Mouse (Mus musculus): ENCODE measurements around the gene Arhgap11a. TPM values are rescaled to one million over a fixed set of nuclear protein-coding genes. Genes with fewer than 3 reads are reported as not detected.
A peak's percentile ranks its signal among the peaks of the same experiment; 100 is the strongest.

Gene Arhgap11a
- polyA plus RNA-seq, 1 experiment, result 1.8 TPM

DNA sequence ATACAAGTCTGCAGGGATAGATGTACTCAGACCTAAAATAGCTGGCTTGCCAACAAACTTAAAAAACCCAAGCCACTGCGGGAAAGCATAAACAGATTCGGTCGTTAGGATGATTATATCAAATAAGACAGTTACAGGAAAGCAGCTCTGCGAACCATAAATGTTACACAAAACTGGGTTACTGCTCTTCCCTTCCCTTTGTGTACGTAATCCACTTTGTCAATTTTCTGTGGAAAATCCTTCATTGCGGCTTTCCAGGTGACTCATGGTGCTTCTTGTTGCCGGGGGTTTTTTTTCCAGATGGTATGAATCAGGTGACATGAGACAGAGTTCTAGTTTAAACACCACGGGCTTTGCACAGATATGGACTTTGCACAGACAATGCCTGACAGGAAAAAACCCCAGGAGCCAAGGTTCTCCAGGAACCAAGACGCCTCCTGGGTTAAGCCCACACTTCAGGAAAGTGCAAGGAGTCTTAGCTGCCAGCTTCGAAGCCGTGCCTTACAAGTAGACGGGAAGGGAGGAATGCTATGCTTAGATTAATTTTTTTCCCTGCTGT is 27.2 kb downstream of the Arhgap11a start:
- TF ChIP-seq POLR2A (IDR thresholded peaks at IDR 0.05; ENCODE audit: extremely low read depth, insufficient read depth, low read length) (no peak), CTCF (IDR thresholded peaks at IDR 0.05; ENCODE audit: extremely low read depth, insufficient read depth, low read length) (no peak)
- Histone ChIP-seq H3K27ac (ENCODE audit: insufficient read depth, low read length) (no peak overlapping the region), H3K4me3 (ENCODE audit: insufficient read depth, low read length) (no peak overlapping the region), H3K4me1 (ENCODE audit: control insufficient read depth, insufficient read depth, low read length) (peaks cover 19% of the 10 kb centered on the region)

DNA sequence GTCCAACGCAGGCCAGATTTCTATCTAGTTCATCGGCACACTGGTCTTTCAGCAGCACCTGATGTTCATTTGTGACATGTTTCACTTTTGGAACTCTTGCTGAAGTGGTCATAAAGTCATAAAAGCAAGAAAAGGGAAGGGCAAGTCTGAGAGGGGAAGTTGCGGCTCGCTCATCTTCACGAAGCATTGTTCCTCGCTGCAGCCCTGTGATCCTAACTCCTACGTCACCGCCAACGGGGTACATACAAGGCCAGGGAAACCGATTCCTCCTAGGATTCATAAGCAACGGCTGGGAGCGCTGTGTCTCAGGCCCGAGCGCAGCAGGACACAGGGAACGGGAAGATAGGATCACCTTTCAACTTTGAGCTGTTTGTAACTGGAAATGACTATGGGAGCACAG is 28.3 kb downstream of the Arhgap11a start:
- Histone ChIP-seq H3K27ac (ENCODE audit: insufficient read depth, low read length) (no peak overlapping the region), H3K4me3 (ENCODE audit: insufficient read depth, low read length) (no peak overlapping the region), H3K4me1 (ENCODE audit: control insufficient read depth, insufficient read depth, low read length) (peaks cover 14% of the 10 kb centered on the region)
- no peak for TF ChIP-seq POLR2A (IDR thresholded peaks at IDR 0.05; ENCODE audit: extremely low read depth, insufficient read depth, low read length)

DNA sequence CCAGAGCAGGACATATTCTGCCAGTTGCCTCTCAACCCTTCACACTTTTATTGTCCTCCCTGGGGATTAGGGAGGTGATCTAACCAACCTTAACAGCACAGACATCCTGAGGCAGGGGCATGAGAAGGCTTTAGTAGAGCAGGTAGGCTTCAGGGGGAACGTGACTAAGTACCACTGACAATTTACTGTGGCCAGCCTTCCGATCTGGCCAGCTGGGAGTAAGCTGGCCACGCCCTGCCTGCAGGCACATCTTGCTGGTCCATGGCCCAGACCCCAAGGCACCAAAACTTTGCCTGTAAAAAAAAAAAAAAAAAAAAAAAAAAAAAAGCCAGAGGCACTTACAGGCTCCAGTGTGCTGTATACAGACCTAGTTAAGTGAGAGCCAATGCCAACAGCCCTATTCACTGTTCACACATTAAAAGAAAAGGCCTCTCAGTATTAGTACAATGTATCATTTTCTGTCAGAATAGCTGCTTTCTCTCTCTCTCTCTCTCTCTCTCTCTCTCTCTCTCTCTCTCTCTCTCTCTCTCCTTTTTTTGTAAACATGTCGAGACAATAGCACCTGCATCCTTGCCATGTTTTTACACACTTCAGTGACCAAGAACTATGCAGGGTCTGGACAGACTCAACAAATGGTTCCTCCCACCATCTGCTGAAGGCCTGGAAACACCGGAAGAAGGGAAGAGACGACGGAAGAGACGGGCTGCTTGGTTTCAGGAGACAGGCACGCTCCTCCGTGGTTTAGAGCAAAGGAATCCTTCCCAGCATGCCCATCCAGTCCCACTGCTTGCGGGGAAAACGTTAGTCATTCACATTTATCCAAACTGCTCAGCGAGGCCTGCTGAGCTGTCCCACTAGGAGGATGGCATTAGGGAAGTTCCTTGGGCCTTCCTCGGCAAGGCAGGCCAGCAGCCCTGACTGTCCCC is 30.5 kb downstream of the Arhgap11a start:
- Histone ChIP-seq H3K4me3 (ENCODE audit: insufficient read depth, low read length) (no peak overlapping the region), H3K27ac (ENCODE audit: insufficient read depth, low read length) (no peak overlapping the region), H3K4me1 (ENCODE audit: control insufficient read depth, insufficient read depth, low read length) (peaks cover 12% of the 10 kb centered on the region)
- TF ChIP-seq POLR2A (IDR thresholded peaks at IDR 0.05; ENCODE audit: extremely low read depth, insufficient read depth, low read length) (no peak), CTCF (IDR thresholded peaks at IDR 0.05; ENCODE audit: extremely low read depth, insufficient read depth, low read length) (no peak)

DNA sequence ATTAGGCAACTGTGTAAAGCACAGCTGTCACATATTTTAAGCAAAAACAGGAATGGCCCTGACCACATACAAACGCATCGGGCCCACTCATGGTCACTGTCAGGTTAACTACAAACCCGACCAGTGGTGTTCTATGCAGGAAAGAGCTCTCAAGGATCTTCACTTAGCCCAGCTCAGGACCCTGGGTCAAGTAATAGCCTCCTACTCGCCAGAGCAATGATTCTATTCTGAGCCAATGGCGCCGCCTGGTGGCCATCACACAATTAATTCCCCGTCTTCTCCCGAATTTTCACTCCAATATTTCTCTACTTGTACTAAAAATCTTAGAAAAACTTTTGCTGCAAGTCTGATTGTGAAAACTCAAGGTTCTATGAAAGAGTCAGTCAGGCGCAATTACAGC is 40.8 kb downstream of the Arhgap11a start:
- TF ChIP-seq POLR2A (IDR thresholded peaks at IDR 0.05; ENCODE audit: extremely low read depth, insufficient read depth, low read length) (no peak), CTCF (IDR thresholded peaks at IDR 0.05; ENCODE audit: extremely low read depth, insufficient read depth, low read length) (peak; percentile 57)
- H3K4me3 ChIP-seq (ENCODE audit: insufficient read depth, low read length), result no peak overlapping the region
- H3K27ac ChIP-seq (ENCODE audit: insufficient read depth, low read length), result no peak overlapping the region
- H3K4me1 ChIP-seq (ENCODE audit: control insufficient read depth, insufficient read depth, low read length), result peaks cover 2% of the 10 kb centered on the region; the same call in 1 of the 2 replicates

DNA sequence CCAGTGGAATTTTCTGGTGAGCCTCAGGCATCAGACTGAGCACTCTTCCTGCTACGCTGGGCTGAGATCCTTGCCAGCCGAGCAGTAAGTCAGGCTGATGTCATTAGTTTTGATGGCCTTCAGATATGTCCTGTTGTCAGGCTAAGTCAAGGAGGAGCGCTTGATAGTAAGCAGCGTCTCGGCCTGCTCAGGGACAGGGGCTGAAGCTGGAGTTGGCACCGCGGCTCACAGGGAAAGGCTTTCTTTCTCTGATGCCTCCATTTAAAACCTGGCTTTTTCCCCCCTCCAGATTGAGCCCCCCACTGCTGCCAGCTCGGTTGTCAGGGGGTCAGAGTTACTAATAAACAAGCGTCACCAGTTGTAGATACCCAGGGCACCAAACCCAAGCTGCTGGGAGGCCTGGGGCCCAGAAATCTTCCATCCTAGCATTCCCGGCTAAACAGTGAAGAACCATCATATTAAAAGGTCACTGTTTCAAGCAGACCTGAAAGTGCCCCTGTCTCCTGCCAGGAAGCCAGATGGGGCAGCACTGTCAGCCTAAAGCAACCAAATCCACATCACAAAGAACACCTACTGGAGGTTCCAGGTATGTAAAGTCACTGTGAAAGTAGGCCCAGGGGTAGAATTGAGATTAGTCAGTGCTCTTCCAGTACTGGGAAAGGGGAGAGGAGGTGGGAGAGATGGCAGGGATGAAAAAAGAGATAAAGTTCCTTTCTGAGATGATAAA is 41.4 kb downstream of the Arhgap11a start:
- peaks cover 2% of the 10 kb centered on the region; the same call in 1 of the 2 replicates for H3K4me1 ChIP-seq (ENCODE audit: control insufficient read depth, insufficient read depth, low read length)
- H3K4me3 ChIP-seq (ENCODE audit: insufficient read depth, low read length), result no peak overlapping the region
- no peak overlapping the region for H3K27ac ChIP-seq (ENCODE audit: insufficient read depth, low read length)
- TF ChIP-seq CTCF (IDR thresholded peaks at IDR 0.05; ENCODE audit: extremely low read depth, insufficient read depth, low read length) (no peak), POLR2A (IDR thresholded peaks at IDR 0.05; ENCODE audit: extremely low read depth, insufficient read depth, low read length) (no peak)

DNA sequence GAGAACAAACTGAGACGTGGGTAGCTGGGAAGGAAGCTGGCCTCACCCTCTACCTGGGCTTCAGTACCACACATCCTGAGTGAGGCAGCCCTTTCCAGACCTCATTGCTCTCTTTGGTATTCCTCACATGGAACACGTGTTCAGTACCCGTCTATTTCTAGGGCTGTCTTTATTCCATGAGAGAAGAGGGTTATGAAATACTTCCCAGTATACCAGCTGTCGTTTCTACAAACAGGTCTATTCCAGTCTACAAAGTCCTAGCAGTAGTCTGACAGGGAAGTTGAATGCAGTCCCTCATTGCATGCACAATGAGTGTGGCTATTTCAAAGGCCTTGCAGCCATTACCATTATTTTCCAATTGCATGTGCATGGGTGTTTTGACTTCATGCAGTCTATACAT is 42.7 kb downstream of the Arhgap11a start:
- H3K4me3 ChIP-seq (ENCODE audit: insufficient read depth, low read length), result no peak overlapping the region
- TF ChIP-seq CTCF (IDR thresholded peaks at IDR 0.05; ENCODE audit: extremely low read depth, insufficient read depth, low read length), result no peak
- no peak for TF ChIP-seq POLR2A (IDR thresholded peaks at IDR 0.05; ENCODE audit: extremely low read depth, insufficient read depth, low read length)
- H3K4me1 ChIP-seq (ENCODE audit: control insufficient read depth, insufficient read depth, low read length), result peaks cover 2% of the 10 kb centered on the region; the same call in 1 of the 2 replicates
- no peak overlapping the region for H3K27ac ChIP-seq (ENCODE audit: insufficient read depth, low read length)

DNA sequence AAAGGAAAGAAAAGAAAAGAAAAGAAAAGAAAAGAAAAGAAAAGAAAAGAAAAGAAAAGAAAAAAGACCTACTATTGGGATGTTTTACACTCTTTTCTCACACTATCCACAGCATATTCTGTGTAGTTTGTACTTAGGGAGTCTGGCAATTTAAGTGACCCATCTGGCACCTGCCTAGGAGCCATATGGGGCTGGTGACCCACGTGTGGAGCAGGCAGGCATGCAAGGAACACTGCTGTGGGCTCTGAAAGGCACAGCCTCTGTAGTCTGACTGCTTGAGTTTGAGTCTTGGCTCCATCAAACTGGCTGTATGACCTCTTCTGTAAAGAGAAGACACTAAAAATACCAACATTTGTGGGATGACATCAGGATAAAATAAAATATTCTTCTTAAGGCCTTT is 44.7 kb downstream of the Arhgap11a start:
- no peak for TF ChIP-seq POLR2A (IDR thresholded peaks at IDR 0.05; ENCODE audit: extremely low read depth, insufficient read depth, low read length)
- no peak for TF ChIP-seq CTCF (IDR thresholded peaks at IDR 0.05; ENCODE audit: extremely low read depth, insufficient read depth, low read length)
- no peak overlapping the region for H3K27ac ChIP-seq (ENCODE audit: insufficient read depth, low read length)
- H3K4me1 ChIP-seq (ENCODE audit: control insufficient read depth, insufficient read depth, low read length), result peaks cover 2% of the 10 kb centered on the region; the same call in 1 of the 2 replicates
- H3K4me3 ChIP-seq (ENCODE audit: insufficient read depth, low read length), result no peak overlapping the region

DNA sequence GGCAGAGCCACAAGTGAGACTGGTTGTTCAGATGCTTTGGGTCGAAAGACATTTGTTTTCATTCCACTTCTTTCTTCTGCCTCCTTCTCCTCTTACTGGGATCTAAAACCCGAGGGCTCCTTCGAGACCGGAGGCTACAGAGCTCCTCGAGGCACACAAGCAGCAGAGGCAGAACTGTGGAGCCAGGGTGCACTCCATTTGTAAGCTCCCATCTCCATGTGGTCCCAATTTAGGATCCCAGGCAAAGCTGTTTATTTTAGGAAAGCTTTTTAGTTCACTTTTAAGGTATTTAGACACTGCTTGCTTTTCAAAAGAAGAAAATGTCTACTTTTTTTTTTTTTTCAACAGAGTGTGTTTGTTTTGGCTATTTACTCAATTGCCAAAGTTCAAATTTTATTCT is 47.6 kb downstream of the Arhgap11a start:
- H3K4me3 ChIP-seq (ENCODE audit: insufficient read depth, low read length), result no peak overlapping the region
- H3K27ac ChIP-seq (ENCODE audit: insufficient read depth, low read length), result no peak overlapping the region
- no peaks in the 10 kb centered on the region; the same call in 1 of the 2 replicates for H3K4me1 ChIP-seq (ENCODE audit: control insufficient read depth, insufficient read depth, low read length)
- TF ChIP-seq POLR2A (IDR thresholded peaks at IDR 0.05; ENCODE audit: extremely low read depth, insufficient read depth, low read length), result no peak

DNA sequence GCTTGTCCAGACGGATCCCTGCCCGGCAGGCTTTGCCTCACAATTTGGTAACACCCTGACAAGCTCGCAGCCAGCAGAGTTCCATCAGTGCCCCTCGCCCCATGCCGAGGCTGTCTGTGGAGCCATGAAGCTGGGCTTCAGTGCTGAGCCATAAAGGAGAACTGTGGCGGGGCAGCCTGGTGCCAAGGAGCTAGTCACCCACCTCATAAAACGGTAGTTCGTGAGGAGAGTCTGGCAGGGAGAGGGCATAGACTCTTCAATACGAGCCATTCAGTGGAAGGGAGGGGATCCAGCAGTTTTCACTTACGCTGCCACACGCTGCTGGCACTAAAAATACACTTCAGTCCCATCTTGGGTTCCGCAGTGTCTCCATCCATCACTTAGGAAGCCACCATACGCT is 49.9 kb downstream of the Arhgap11a start:
- TF ChIP-seq POLR2A (IDR thresholded peaks at IDR 0.05; ENCODE audit: extremely low read depth, insufficient read depth, low read length) (no peak), CTCF (IDR thresholded peaks at IDR 0.05; ENCODE audit: extremely low read depth, insufficient read depth, low read length) (no peak)
- H3K4me3 ChIP-seq (ENCODE audit: insufficient read depth, low read length), result no peak overlapping the region
- H3K27ac ChIP-seq (ENCODE audit: insufficient read depth, low read length), result no peak overlapping the region
- no peaks in the 10 kb centered on the region for H3K4me1 ChIP-seq (ENCODE audit: control insufficient read depth, insufficient read depth, low read length)
